25 mouse cellular contexts compared by ENCODE assay signal in genomic region chr4:86436336-86436735, GRCm38 (mm10).
A peak's percentile ranks its signal among the peaks of the same experiment; 100 is the strongest.
DNase-seq lines count a peak whose midpoint lies in the region; ATAC-seq and TF ChIP-seq lines count a peak whose summit lies in the region.
"Had no signal": no experiment of that assay in that cellular context is flagged by ENCODE, and none has a peak within 500 bp of the region (broad histone marks: within the 10 kb centered on the region; RNA-seq: fewer than 3 reads in every experiment).

No protein-coding gene starts in this region.

- no peak for TF ChIP-seq CTCF in kidney, adult 2 months (conservative IDR thresholded peaks at IDR 0.05; ENCODE audit: insufficient read depth, insufficient read length, low read depth, low read length)
- TF ChIP-seq CTCF in lung, adult 2 months (IDR thresholded peaks at IDR 0.05; ENCODE audit: insufficient read depth, low read length) = no peak
- no peak for TF ChIP-seq CTCF in liver, adult 2 months (IDR thresholded peaks at IDR 0.05; ENCODE audit: low read depth, low read length)

- H3K27ac ChIP-seq in kidney, adult 2 months (ENCODE audit: insufficient read depth, low read depth, low read length) = no peak overlapping the region
- no peak overlapping the region for H3K27ac ChIP-seq in liver, adult 2 months (replicated peaks; ENCODE audit: insufficient read depth, low read depth, low read length)
- H3K27ac ChIP-seq in liver, embryonic 16.5 days (ENCODE audit: low read length) = no peak overlapping the region
- H3K27ac ChIP-seq: embryonic facial prominence, embryonic 12.5 days; forebrain, embryonic 12.5 days; heart, adult 2 months; heart, embryonic 13.5 days; hindbrain, embryonic 12.5 days; limb, embryonic 15.5 days; macrophage; neural tube, embryonic 13.5 days had no signal

- no peaks in the 10 kb centered on the region for H3K36me3 ChIP-seq in kidney, adult 2 months (ENCODE audit: control insufficient read depth, insufficient read depth, low read length)
- H3K36me3 ChIP-seq in liver, adult 2 months (ENCODE audit: control insufficient read depth, insufficient read depth, low read length) = no peaks in the 10 kb centered on the region
- no peaks in the 10 kb centered on the region for H3K36me3 ChIP-seq in liver, embryonic 16.5 days (ENCODE audit: control insufficient read depth, insufficient read depth)
- H3K36me3 ChIP-seq: embryonic facial prominence, embryonic 12.5 days; forebrain, embryonic 12.5 days; heart, embryonic 13.5 days; hindbrain, embryonic 12.5 days; limb, embryonic 15.5 days; neural tube, embryonic 13.5 days had no signal

- H3K4me2 ChIP-seq in liver, embryonic 16.5 days (ENCODE audit: low read depth, low read length) = no peak overlapping the region
- H3K4me2 ChIP-seq: embryonic facial prominence, embryonic 12.5 days; forebrain, embryonic 12.5 days; heart, embryonic 13.5 days; hindbrain, embryonic 12.5 days; limb, embryonic 15.5 days; neural tube, embryonic 13.5 days had no signal

- no peaks in the 10 kb centered on the region for H3K4me1 ChIP-seq in kidney, adult 2 months (ENCODE audit: control insufficient read depth, insufficient read depth, low read length)
- H3K4me1 ChIP-seq in lung, adult 2 months (ENCODE audit: control insufficient read depth, insufficient read depth, low read length) = no peaks in the 10 kb centered on the region
- H3K4me1 ChIP-seq in liver, adult 2 months (ENCODE audit: control insufficient read depth, insufficient read depth, low read length) = peaks cover 11% of the 10 kb centered on the region
- no peaks in the 10 kb centered on the region for H3K4me1 ChIP-seq in liver, embryonic 16.5 days (ENCODE audit: control insufficient read depth, low read depth, low read length)
- H3K4me1 ChIP-seq: embryonic facial prominence, embryonic 12.5 days; forebrain, embryonic 12.5 days; hindbrain, embryonic 12.5 days; neural tube, embryonic 13.5 days had no signal

- WGBS in kidney, adult 2 months = 50% methylated on average over 3 of the region's 3 CpGs
- WGBS in lung, adult 2 months = 81% methylated on average over 3 of the region's 3 CpGs
- 20% methylated on average over 3 of the region's 3 CpGs for WGBS in liver, adult 2 months
- WGBS in liver, embryonic 16.5 days (ENCODE audit: insufficient replicate concordance) = 53% methylated on average over 3 of the region's 3 CpGs

- H3K79me2 ChIP-seq in liver, adult 2 months (ENCODE audit: control insufficient read depth, insufficient read depth, low read length) = no peaks in the 10 kb centered on the region

- H3K27me3 ChIP-seq in kidney, adult 2 months (replicated peaks; ENCODE audit: control insufficient read depth, insufficient read depth, low read length) = no peaks in the 10 kb centered on the region
- H3K27me3 ChIP-seq in liver, adult 2 months (ENCODE audit: control insufficient read depth, insufficient read depth, low read length) = no peaks in the 10 kb centered on the region
- H3K27me3 ChIP-seq in liver, embryonic 16.5 days (ENCODE audit: control insufficient read depth, insufficient read depth, low read depth, low read length) = no peaks in the 10 kb centered on the region
- H3K27me3 ChIP-seq: embryonic facial prominence, embryonic 12.5 days; forebrain, embryonic 12.5 days; heart, embryonic 13.5 days; hindbrain, embryonic 12.5 days; limb, embryonic 15.5 days; neural tube, embryonic 13.5 days had no signal

- TF ChIP-seq POLR2A in kidney, adult 2 months (IDR thresholded peaks at IDR 0.05; ENCODE audit: low read depth, low read length) = no peak
- no peak for TF ChIP-seq POLR2A in lung, adult 2 months (IDR thresholded peaks at IDR 0.05; ENCODE audit: borderline replicate concordance, extremely low read depth, low read depth, low read length)
- TF ChIP-seq POLR2A in liver, adult 2 months (IDR thresholded peaks at IDR 0.05; ENCODE audit: extremely low read depth, insufficient read depth, low read length) = no peak

- no peak overlapping the region for H3K9ac ChIP-seq in liver, adult 2 months (ENCODE audit: low read depth, low read length)
- H3K9ac ChIP-seq in liver, embryonic 16.5 days (ENCODE audit: low read depth, low read length) = no peak overlapping the region
- H3K9ac ChIP-seq: embryonic facial prominence, embryonic 12.5 days; forebrain, embryonic 12.5 days; heart, embryonic 13.5 days; hindbrain, embryonic 12.5 days; limb, embryonic 15.5 days; neural tube, embryonic 13.5 days had no signal

- ATAC-seq in liver, embryonic 16.5 days (ENCODE audit: low read depth) = peak; percentile 95
- ATAC-seq: intestine, postnatal 0 days; midbrain, embryonic 16.5 days had no signal

- peak; percentile 6 for DNase-seq in kidney, adult 2 months
- no peak for DNase-seq in kidney, postnatal 36 days
- DNase-seq in lung, postnatal 25 days (ENCODE audit: low spot score) = peak; percentile 47
- DNase-seq in lung, adult 2 months = no peak
- DNase-seq in liver, adult 2 months (ENCODE audit: extremely low read depth, low read depth, low spot score) = peak; percentile 100
- no peak for DNase-seq in thymus, postnatal 0 days (ENCODE audit: low spot score)
- no peak for DNase-seq in right cerebral cortex, adult 2 months (ENCODE audit: low spot score in 2 of 2)
- DNase-seq: adrenal gland, postnatal 36 days; cerebellum, adult 9-10 months; gastrocnemius, postnatal 25 days; heart, adult 2 months; left cerebral cortex, postnatal 4 days; thymus, adult 2 months had no signal

- no peak overlapping the region for H3K4me3 ChIP-seq in kidney, adult 2 months (ENCODE audit: insufficient read depth, low read depth, low read length)
- H3K4me3 ChIP-seq in lung, adult 2 months (replicated peaks; ENCODE audit: extremely low read depth, low read depth, low read length) = no peak overlapping the region
- H3K4me3 ChIP-seq in liver, adult 2 months (ENCODE audit: insufficient read depth, low read depth, low read length) = no peak overlapping the region
- H3K4me3 ChIP-seq in liver, embryonic 16.5 days (ENCODE audit: low read depth, low read length) = no peak overlapping the region
- H3K4me3 ChIP-seq: embryonic facial prominence, embryonic 12.5 days; erythroblast, embryonic 14.5 days; forebrain, embryonic 12.5 days; heart, adult 2 months; heart, embryonic 13.5 days; hindbrain, embryonic 12.5 days; limb, embryonic 15.5 days; myocyte; neural tube, embryonic 13.5 days had no signal

- no peaks in the 10 kb centered on the region for H3K9me3 ChIP-seq in liver, embryonic 16.5 days (replicated peaks; ENCODE audit: control insufficient read depth, low read length)
- H3K9me3 ChIP-seq: embryonic facial prominence, embryonic 12.5 days; forebrain, embryonic 12.5 days; heart, embryonic 13.5 days; hindbrain, embryonic 12.5 days; limb, embryonic 15.5 days; neural tube, embryonic 13.5 days had no signal

Comparison
In these comparisons a context has a peak if more than half of its experiments do, and no peak if none do; other contexts are left out.
1. DNase-seq: peak in kidney, adult 2 months (single experiment), lung, postnatal 25 days (single experiment) and liver, adult 2 months (single experiment); none in kidney, postnatal 36 days (0 of 2), lung, adult 2 months (single experiment), thymus, postnatal 0 days (single experiment) and right cerebral cortex, adult 2 months (0 of 2).